Comparison of ENCODE assay signal across 8 mouse cellular contexts in the genomic region with DNA sequence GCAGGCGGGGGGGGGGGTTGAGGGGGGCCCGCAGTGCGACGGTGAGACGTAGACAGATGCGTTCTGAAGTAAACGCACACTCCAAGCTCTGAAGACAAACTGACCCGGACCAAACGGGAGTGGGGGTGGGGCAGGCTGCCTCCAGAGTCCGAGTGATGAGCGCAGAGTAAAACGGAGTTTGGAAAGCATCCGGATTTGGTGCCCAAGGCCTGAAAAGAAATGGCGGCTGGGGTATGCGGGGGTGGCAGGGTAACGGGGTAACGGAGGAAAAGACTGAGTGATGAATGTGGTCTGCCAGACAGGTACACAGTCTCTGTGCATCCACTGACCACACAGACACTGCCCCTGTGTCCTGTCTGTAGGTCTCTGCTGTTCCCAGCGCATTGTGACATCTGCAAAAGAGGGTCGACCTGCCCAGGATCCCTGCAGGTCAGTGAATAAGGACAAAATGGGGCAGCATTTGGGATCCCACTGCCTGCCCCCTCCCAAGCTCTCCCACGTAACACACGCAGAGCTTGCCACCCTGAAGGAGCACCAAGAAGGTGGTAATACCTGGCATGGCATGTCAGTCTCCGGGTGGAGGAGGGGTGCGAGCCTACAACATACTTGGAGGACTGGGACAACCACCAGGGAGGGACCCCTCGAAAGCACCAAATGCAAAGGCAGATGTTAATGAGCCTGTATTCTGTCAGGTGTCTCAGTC. TPM values are rescaled to one million over a fixed set of nuclear protein-coding genes. Genes with fewer than 3 reads are reported as not detected.
A peak's percentile ranks its signal among the peaks of the same experiment; 100 is the strongest.
DNase-seq lines count a peak whose midpoint lies in the region; ATAC-seq and TF ChIP-seq lines count a peak whose summit lies in the region.
"Not testable (repeated sequence)": the region's sequence is repeated elsewhere in the genome, so short reads cannot be mapped to it uniquely, and the experiment has no call there.
"Had no signal": no experiment of that assay in that cellular context is flagged by ENCODE, and none has a peak within 500 bp of the region (broad histone marks: within the 10 kb centered on the region; RNA-seq: fewer than 3 reads in every experiment).

No protein-coding gene starts in this region.

- not testable (repeated sequence) for TF ChIP-seq POLR2A in olfactory bulb, adult 2 months (IDR thresholded peaks at IDR 0.05; ENCODE audit: insufficient read depth, low read depth, low read length)

- H3K9me3 ChIP-seq in embryonic facial prominence, embryonic 12.5 days; intestine, embryonic 15.5 days; lung, postnatal 0 days (ENCODE audit: low read length): not testable (repeated sequence)

- TF ChIP-seq EP300 in lung, postnatal 0 days (IDR thresholded peaks at IDR 0.05) = not testable (repeated sequence)

- not testable (repeated sequence) for H3K36me3 ChIP-seq in embryonic facial prominence, embryonic 12.5 days; intestine, embryonic 15.5 days; lung, postnatal 0 days (ENCODE audit: insufficient read depth, low read length)

- peak overlapping the region; percentile 63 for H3K4me2 ChIP-seq in embryonic facial prominence, embryonic 12.5 days (replicated peaks)
- H3K4me2 ChIP-seq in intestine, embryonic 15.5 days (replicated peaks) = peak overlapping the region; percentile 62
- H3K4me2 ChIP-seq in lung, postnatal 0 days (replicated peaks; ENCODE audit: low read depth, low read length) = peak overlapping the region; percentile 54

- H3K27ac ChIP-seq in embryonic facial prominence, embryonic 12.5 days; intestine, embryonic 15.5 days; lung, postnatal 0 days (ENCODE audit: low read length): not testable (repeated sequence)
- peak overlapping the region; percentile 96 for H3K27ac ChIP-seq in olfactory bulb, adult 2 months (ENCODE audit: insufficient read depth, low read depth, low read length)

- not testable (repeated sequence) for H3K4me1 ChIP-seq in embryonic facial prominence, embryonic 12.5 days; intestine, embryonic 15.5 days (replicated peaks); lung, postnatal 0 days (ENCODE audit: insufficient read depth, low read depth, low read length); olfactory bulb, adult 2 months (ENCODE audit: control insufficient read depth, insufficient read depth, low read length)

- not testable (repeated sequence) for TF ChIP-seq CTCF in lung, postnatal 0 days (IDR thresholded peaks at IDR 0.05); olfactory bulb, adult 2 months (IDR thresholded peaks at IDR 0.05; ENCODE audit: insufficient read depth, low read depth, low read length)

- H3K9ac ChIP-seq in embryonic facial prominence, embryonic 12.5 days = peak overlapping the region; percentile 52
- not testable (repeated sequence) for H3K9ac ChIP-seq in intestine, embryonic 15.5 days; lung, postnatal 0 days (replicated peaks; ENCODE audit: low read depth)

- ATAC-seq in embryonic facial prominence, embryonic 12.5 days (ENCODE audit: insufficient number of reproducible peaks, insufficient read depth, low FRiP score, low TSS enrichment) = 0 out of 2 replicates have a peak, but pooled peaks have one; percentile 15
- peak; percentile 17; the same call in 1 of the 2 replicates for ATAC-seq in intestine, embryonic 15.5 days
- ATAC-seq in lung, postnatal 0 days = not testable (repeated sequence)

- peak; percentile 35 for DNase-seq in cerebellum, adult 11-12 months
- peak; percentile 74 for DNase-seq in heart, adult 11 months
- DNase-seq in left cerebral cortex, adult 8-10 months (ENCODE audit: low spot score in 2 of 2) = peak; percentile 19 to 25
- not testable (repeated sequence) for DNase-seq in lung, postnatal 0 days (ENCODE audit: low spot score)

- peak overlapping the region; percentile 45 for H3K4me3 ChIP-seq in embryonic facial prominence, embryonic 12.5 days
- H3K4me3 ChIP-seq in intestine, embryonic 15.5 days (replicated peaks) = peak overlapping the region; percentile 34
- peak overlapping the region; percentile 25; the same call in 1 of the 2 replicates for H3K4me3 ChIP-seq in lung, postnatal 0 days (ENCODE audit: low read depth, low read length)
- H3K4me3 ChIP-seq in olfactory bulb, adult 2 months (ENCODE audit: insufficient read depth, low read depth, low read length) = peak overlapping the region; percentile 98

- not testable (repeated sequence) for H3K27me3 ChIP-seq in embryonic facial prominence, embryonic 12.5 days; intestine, embryonic 15.5 days (replicated peaks); lung, postnatal 0 days (replicated peaks; ENCODE audit: insufficient read depth, low read length)

- WGBS in embryonic facial prominence, embryonic 12.5 days = 22% methylated on average over 23 of the region's 24 CpGs
- 24% methylated on average over 23 of the region's 24 CpGs for WGBS in intestine, embryonic 15.5 days
- WGBS in lung, postnatal 0 days = 20% methylated on average over 20 of the region's 24 CpGs
- whole genome bisulfite sequencing in olfactory bulb, adult 2 months = 16% methylated on average over 24 of the region's 24 CpGs

RNA-seq across cellular contexts. Expression of a gene that starts 40.9 kb away (rescaled TPM):
- 11.0 and 11.6 TPM in 2 replicates for polyA plus RNA-seq in embryonic facial prominence, embryonic 12.5 days (2016; fragmentation: Nextera tagmentation; extraction: Ambion mirVana)
- polyA plus RNA-seq in intestine, embryonic 15.5 days (2015; fragmentation: Nextera tagmentation; extraction: Ambion mirVana) = 6.0 and 7.8 TPM in 2 replicates
- total RNA-seq in left cerebral cortex, adult 8-10 months (2022) = 10 to 100 TPM; 14.5 to 16.3 (median 15.8) TPM
- polyA plus RNA-seq in lung, postnatal 0 days (2015; fragmentation: Nextera tagmentation; extraction: Ambion mirVana) = 12.2 and 12.3 TPM in 2 replicates
- not detected in 2 replicates for polyA plus RNA-seq in olfactory bulb, adult 2 months (2012; ENCODE audit: insufficient read depth, insufficient read length, low replicate concordance, missing spikeins)
- polyA plus RNA-seq: Patski had no signal

Comparison
In these comparisons a context has a peak if more than half of its experiments do, and no peak if none do; other contexts are left out.
1. H3K4me3 ChIP-seq: peak in every context shown above with its lines; median percentile 98 in olfactory bulb, adult 2 months; 45 in embryonic facial prominence, embryonic 12.5 days; 34 in intestine, embryonic 15.5 days; 25 in lung, postnatal 0 days.